Mouse (Mus musculus) kidney, postnatal 36 days (tissue): Measurements from ENCODE around the gene Iars2.
A peak's percentile ranks its signal among the peaks of the same experiment; 100 is the strongest.
"Not testable (repeated sequence)": the region's sequence is repeated elsewhere in the genome, so short reads cannot be mapped to it uniquely, and the experiment has no call there.

Source experiments
- DNase-seq, 2 experiments: peaks; one replicate each; pipeline ENCODE4 v3.0.0; 2021 to 2022; ENCODE audit warnings: mixed read lengths in 2 of 2

Iars2 gene

DNA sequence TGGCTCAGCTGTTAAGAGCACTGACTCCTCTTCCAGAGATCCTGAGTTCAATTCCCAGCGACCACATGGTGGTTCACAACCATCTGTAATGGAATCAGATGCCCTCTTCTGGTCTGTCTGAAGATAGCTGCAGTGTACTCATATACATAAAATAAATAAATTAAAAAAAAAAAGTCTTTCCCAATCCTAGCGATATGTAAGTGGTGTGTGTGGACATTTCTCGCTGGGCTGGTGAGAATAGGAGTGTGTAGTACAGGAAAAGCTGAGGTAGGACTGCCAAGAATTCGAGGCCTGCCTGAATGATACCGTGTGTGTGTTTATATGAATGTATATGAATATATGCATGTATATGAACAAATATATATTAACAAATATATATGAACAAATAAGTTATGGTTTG lies 2.2 kb upstream of the Iars2 start:
- no peak for DNase-seq

DNA sequence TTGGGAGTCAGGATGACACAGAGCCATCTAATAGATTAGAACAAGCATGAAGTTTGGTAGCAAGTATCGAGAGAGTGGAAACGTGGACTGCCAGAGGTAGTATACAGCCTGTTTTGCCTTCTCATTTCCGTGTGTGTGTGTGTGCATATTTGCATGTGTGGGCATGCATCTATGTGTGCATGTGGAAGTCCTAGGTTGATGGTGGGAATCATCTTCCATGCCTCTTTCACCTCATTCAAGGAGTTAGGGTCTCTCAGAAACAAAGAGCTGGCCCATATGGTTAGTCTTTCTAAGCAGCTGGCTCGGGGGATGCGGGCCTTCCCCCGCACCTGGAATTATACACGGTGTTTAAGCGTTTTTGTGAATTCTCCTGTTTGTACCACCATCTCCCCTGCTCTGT lies 655 bp upstream of the Iars2 start:
- DNase-seq = no peak

DNA sequence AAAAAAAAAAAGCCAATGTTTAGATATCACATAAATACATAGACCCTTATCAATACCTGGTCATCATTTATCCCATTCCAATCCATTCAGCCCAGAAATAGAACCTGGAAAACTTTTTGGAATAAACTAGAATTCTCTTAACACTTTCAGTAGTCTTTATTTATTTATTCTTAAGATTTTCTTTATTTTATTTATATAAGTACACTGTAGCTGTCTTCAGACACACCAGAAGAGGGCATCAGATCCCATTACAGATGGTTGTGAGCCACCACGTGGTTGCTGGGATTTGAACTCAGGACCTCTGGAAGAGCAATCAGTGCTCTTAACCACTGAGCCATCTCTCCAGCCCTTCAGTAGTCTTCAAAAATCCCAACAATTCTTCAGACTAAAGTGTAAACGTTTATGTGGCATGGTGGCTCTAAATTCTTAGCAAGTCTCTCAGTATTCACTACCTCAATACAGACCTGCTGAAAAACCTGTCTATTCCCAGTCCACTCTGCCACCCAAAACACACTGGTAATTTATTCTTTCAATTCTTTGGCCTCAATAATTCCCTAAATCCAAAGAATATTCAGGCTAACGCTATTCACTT lies 1.3 kb downstream of the Iars2 start:
- DNase-seq = not testable (repeated sequence)

DNA sequence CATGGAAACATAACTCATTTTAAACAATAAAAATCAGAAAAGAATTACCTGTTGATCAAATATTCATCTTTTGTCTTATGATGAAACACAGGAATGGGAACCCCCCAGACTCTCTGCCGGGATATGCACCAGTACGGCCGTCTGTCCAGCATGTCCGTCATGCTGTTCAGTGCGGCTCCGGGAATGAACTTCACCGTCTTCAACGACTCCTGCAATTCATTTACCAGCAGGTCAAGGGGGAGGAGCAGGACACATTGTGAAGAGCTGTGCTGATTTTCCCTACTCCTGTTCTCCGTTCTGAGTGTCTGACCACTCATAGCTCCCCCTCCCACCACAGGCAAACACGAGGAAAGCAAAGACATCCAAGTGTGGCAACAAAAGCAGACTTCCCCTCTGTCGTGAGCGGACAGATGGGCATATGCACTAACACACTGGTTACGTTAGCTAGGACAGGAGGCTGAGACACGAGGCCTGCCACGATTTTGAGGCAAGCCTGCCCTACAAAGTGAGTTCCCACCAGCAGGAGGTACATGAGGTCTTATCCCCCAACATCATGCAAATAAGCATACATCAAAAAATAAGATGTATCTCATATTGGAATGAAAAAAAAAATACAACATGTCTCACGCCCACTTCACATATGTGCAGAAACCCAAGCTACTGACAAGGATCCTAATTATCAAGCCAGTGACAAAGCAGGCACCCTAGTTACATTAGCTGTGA lies 13.2 kb downstream of the Iars2 start:
- DNase-seq = peak; percentile 54 to 67

DNA sequence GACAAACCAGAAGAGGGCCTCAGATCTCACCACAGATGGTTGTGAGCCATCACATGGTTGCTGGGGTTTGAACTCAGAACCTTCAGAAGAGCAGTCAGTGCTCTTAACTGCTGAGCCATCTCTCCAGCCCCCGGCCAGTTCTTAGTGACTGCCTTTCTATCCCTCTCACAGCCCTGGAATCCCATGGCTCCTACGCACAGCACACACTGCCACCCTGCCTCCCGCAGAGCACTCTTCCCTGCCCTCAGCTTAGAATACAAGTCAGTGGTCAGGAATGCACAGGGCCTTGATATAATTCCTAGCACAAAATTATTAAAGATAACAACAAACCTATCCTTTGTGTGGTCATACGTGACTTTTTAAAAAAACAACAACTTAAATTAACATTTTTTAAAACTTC lies 14.7 kb downstream of the Iars2 start:
- DNase-seq = no peak

DNA sequence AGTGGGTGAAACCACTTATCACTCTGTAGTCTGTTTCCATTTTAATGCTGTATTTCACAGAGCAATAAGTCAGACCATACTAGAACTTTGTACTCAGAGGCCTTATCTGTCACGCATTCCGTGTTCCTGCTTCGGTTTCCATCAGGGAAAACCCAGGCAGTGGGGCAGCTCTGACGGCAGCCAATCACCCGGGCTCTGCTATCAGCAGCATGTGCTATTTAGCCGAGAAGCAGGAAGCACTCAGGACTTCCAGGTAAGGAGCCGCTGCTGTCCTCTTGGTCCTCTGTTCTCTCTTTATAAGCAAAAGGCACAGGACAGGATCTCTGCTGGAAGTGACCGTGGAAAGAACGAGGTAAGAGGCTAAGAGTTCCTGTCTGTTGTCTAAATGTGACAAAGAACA lies 17.2 kb downstream of the Iars2 start:
- no peak for DNase-seq

DNA sequence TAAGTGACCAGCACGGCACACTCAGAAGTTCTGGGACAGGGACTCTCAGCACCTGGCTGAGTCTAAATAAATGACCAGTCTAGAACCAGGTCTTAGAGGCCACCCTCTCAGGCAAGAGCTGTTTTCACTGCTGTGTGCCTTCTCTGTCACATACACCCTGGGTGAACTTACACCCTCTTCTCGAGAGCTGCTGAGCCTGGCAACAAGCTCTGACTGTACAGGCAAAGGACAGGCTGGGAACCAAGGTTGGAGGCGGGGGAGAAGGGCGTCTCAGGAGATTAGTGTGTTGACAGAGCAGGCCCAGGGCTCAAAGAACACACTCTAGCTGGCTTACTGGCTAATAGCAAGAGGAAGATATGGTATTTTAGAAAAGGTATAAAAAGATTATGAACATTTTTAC lies 20.3 kb downstream of the Iars2 start:
- no peak for DNase-seq

DNA sequence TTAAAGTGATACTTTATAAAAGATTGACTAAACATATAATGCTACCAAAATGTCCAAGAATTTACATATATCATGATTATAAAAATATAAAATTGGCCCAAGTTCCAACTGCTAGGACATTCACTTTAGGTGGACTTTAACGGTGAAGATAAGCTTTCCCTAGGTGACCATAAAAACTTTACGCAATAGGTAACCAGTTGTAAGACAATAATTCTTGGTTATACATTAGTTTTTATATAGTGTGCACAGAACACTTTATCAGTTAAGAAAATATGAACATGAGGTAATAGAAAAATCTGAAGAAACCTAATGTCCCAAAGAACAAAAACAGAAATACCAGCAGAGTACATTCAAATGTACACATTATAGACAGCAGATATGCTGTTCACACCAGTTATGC lies 20.9 kb downstream of the Iars2 start:
- DNase-seq = no peak

DNA sequence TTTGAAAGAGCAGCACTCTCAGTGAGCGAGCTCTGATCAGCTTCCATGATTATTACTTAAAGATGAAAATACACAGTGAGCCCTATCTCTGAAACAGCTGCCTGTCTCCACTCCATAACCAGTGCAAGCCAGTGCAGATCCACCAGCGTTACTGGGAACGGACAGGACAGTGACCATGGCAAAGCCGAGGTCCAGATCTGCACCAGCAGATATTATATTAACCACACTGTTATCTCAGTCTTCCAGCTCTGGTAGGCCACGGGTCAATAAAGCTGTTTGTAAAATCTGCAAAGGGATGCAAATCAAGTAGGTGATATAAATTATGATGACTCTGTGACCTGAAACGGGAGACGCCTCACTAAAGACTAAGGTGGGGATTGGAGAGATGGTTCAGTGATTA lies 21.6 kb downstream of the Iars2 start:
- DNase-seq = no peak

DNA sequence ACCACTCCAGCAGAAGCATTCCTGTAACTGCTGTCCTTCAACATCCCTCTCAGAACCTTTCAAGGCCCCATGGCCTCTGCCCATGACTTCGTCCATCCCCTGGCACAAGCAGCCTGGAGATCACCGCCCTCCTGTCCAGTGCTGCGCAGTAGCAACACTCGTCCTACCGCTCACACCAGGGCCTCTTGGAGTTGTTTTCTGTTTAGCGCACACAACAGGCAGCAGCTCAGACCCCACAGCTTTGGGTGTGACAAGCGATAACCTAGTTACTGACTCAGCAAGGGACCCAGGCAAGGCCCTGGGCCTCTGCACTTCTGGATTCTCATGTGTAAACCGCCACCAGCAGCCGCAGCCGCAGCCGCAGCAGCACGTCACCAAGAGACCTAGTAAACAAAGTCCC lies 22.4 kb downstream of the Iars2 start:
- no peak for DNase-seq

DNA sequence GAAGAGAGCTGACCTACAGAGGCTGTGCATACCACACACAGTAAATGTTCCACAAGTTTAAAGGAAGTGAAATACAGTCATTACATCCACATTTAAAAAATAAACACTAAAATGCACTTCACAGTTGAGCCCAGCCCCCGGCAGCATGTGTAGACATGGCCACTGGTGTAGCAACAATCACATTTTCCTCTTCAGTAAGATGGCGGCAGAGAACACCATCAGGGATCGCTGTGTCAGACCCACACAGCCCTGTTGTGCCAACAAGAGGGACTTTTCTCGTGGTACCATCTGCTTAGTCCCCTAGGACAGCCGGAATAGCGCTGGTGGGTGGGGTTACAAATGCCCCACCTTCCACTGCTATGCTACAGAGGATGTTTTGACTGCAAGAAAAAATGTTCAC lies 26.4 kb downstream of the Iars2 start:
- DNase-seq = no peak

DNA sequence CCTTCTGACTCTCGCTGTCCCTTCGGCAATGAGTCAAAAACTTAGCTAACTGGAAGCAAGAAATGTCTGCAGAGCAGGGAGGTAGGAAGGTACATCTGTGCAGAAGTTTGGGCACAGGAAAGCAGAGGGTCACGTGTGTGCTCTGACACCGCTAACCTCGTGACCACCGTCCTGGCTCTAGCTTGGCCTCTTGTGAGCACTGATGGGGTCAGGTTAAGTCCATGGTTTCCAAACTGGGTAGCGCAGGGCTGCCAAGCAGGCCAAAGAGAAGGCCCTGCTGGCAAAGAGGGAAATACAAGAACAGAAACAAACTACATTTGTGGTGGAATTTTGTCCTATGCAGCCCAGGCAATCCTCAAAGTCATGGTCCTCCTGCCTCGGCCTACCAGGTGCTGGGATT lies 30.7 kb downstream of the Iars2 start:
- no peak for DNase-seq

DNA sequence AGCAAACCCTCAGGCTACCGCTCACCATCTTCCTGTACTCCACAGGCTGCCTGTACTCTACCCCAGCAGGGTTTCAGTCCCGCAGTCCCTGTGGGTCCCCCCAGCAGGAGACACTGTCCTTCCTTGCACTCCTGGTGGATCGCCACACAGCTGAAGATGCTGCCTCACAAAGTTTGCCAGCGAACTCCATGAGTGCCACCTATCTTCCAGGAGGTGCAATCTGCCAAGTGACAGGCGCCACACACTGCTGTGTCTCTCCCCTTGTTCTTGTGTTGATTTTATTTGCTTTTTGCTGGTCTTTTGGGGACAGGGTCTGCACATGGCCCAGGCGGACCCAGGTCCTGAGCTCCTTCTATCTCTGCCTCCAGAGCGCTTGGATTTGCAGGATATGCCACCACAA lies 32.3 kb downstream of the Iars2 start:
- DNase-seq = no peak

DNA sequence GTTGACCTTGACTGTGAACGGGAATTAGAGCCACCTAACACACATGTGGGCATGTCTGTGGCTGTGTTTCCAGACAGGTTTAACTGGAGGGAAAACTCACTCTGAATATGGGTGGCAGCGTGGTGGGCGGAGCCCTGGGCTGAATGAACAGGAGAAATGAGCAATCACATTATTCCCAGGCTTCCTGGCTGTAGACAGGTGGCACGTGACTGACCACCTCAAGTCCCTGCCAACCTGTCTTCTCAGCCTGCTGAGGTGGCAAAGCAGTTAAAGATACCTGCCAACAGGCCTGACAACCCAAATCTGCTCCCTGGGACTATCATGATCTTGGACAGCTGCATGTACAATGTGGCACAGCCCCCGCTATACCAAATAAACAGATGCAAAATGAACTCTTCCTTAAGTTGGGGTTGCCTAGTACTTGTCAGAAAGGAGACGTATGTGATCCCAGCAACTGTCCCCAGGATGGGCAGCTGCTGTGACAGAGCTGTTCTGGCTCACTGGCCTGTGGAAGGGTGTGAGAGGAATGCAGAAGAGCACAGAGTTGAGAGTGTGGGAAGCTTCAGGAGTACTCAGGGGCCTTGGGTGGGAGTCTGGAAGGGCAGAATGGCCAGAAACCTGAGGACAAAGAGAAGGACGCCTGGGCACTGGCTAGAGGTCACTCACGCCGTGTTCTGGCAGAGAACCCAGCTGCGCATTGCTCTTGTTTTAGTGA lies 36.4 kb downstream of the Iars2 start:
- peak in 1 of 2 experiments; percentile 34 for DNase-seq

DNA sequence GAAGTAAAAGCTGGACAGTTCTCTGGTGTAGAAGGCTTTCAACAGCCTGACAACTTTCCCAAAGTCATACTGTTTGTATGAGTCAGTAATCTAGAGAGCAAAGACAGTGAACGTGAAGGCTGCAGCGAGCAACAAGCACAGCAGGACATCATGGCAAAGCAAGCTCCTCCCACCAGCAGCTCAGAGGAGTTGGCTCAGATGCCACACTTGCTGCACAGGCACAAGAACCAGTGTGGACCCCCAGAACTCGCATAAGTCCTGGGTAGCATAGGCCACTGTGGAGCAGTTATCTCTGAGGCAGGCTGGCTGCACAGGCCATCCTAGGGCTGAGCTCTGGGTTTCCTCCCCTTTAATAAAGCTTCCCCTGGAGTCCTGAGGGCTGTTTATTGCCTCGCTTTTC lies 37.9 kb downstream of the Iars2 start:
- DNase-seq = no peak

DNA sequence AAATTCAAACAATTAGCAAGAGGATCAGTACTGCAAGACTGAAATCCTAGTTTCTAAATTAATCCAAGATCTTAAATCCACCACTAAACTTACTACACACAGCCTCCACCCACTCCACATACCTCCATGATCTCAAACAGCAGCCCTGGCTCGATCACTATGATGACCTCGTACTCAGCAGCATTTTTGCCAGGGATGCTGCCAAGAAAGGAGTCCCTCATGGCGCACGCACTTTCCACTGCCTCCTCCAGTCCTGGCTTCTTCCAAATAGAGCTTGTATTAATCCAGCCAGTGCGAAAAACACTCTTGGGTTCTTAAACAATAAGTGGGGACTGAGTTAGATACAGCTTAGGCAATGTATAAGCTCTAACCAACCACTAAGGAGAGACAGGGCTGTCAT lies 40.0 kb downstream of the Iars2 start:
- DNase-seq = no peak

DNA sequence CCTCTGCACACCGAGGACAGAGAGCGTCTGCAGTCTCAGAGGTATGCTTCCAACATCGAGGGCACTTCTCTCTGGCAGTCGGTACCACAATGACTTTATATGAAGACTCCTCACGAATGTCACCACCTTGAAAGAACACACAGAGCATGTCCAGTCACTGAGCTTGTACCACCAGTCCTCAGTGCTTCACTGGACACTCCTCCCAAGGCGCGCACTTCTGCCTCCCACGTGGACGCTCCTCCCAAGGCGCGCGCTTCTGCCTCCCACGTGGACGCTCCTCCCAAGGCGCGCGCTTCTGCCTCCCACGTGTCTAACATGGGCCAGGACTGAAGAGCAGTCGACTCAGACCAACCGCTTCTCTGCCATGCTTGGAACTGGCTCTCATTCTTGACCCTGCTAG lies 42.1 kb downstream of the Iars2 start:
- DNase-seq = no peak

DNA sequence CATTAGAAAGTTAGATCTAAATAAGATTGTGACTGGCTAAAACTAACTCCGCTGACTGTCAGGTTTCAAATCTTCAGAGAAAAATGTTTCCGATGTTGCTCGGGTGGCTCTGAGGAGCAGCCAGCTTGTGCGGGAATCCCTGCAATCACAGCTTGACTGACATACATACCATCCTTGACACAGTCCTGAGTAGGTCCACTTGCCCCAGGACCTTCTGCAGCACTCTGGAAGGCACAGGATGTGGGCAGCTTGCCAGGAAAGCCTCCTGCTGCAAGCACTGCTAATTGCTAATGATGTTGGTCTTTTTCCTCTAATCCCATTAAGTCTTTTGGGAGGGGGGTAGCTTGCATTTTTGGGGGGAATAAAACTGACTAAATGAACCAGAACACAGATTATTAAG lies 44.0 kb downstream of the Iars2 start:
- DNase-seq = peak; percentile 71 to 86

DNA sequence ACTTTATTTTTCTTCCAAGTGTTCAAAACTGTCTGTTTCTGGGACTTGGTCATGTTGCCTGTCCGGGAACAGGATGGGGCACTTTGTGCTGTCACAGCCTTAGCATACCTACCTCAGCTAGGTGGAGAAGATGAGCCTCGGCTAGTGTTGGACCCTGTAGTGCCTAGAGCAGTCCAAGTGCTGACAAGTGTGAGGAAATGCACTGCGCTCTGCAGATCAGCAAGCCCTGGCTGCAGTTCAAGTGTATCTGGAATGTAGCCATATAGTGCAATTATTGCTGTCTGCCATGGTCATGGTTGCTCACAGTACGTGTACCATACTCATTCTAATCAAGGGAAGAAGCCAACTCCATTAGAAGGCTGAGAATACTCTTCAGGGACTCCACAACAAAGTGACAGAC lies 44.5 kb downstream of the Iars2 start:
- peak; percentile 70 to 72 for DNase-seq

DNA sequence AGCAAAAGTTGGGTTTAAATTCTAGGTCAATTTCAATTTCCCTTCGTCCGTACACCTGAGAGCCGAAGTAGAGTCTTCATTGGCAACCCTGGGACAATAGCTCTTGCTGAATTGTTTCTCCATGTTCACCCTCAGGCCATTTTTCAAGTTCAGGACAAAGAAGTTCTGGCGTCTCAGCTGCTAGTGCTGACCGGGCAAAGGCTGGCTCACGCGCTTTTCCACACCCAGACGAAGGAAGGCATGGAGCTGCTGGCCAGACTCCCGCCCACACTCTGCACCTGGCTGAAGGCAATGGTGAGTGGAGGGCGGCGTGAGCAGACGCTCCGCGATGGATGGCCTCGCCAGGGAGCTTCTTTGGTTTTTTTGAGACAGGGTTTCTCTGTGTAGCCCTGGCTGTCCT lies 45.9 kb downstream of the Iars2 start:
- peak; percentile 20 to 43 for DNase-seq

DNA sequence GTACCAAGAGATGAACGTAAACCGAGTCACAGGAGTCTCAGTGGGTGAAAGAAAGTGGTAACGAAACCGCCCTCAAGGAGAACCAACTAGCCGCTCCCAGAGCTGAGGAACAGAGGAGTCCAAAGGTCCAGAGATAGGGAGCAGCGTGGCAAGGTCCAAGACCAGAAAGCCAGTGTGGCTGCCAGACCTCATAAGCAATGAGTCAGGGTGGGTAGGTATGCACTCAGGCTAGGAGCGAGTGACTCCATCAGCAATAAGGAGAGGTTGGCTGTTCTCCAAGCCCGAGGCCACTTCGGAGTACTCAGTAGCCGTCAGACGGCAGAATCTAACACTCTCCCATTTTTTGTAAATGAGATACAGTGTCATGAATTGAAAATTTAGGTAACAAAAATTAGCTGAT lies 46.4 kb downstream of the Iars2 start:
- peak; percentile 65 to 66 for DNase-seq

DNA sequence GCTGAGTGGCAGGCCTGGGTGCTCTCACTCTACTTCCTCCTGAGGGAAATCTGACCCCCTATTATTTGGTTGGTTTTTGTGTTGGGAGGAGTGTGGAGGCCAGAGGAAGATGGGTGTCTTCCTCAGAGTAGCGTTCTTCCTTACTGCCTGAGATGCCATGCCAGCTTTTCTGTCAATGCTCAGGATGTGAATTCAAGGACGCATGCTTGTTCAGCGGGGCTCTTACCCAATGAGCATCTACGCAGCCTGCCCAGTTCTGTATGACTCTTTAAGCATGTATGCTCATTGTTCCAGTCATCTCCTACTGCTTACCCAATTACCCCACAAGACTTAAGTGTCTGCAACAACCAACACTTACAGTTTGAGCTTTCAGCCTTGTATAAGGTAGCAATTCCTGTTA lies 48.6 kb downstream of the Iars2 start:
- no peak for DNase-seq

DNA sequence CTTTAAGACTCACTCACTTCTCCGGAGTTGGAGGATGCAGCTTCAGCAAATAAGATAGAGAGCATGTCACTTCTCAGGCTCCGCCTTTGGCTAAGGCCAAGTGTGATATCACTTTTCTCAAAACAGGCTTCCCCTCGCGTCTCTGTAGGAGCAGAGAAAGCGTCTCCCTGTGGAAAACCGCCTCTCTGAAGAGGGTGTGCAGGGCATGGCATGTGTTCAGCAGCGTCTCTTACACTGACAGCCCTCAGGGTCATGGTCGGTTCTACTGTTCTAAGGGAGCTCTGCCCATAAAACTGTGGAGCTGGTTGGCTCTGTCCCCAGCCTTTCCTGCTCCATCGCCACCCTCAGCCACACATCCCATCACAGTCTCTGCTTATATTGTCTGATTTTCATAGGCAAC lies 49.9 kb downstream of the Iars2 start:
- no peak for DNase-seq

DNA sequence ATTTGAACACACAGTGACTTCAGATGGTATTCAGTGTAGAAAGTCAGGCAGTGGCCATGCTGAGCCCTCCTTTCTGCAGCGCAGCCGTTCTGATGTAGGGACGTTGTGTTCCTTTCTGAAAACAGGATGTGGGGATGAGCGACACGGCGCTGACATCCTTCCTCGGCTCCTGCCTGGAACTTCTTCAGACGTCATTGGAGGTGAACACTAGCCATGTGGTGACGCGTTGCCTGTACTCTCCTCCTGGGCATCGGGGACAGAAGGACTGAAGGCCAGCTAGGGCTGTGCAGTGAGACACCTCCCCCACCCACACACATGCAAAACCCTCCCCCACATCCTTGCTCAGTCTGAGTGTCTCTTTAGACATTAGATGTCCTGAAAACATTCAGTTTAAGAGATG lies 52.2 kb downstream of the Iars2 start:
- peak; percentile 48 to 82 for DNase-seq
